Mouse (Mus musculus): ENCODE measurements at regions not wholly inside any gene's neighbourhood (a gene's known extent, or its start where the extent isn't known, plus 50 kb on each side); places are given as distances from the start of the nearest gene placed in this dataset.

GRCm38 (mm10) chr9:116511450-116511849 is 336.3 kb upstream of the Tgfbr2 start:
- ATAC-seq (replicated peaks; ENCODE audit: insufficient number of reproducible peaks, low FRiP score, low TSS enrichment, poor library complexity, severe bottlenecking) = no peak

GRCm38 (mm10) chr9:116507756-116508155 is 332.6 kb upstream of the Tgfbr2 start:
- ATAC-seq (replicated peaks; ENCODE audit: insufficient number of reproducible peaks, low FRiP score, low TSS enrichment, poor library complexity, severe bottlenecking) = no peak

DNA sequence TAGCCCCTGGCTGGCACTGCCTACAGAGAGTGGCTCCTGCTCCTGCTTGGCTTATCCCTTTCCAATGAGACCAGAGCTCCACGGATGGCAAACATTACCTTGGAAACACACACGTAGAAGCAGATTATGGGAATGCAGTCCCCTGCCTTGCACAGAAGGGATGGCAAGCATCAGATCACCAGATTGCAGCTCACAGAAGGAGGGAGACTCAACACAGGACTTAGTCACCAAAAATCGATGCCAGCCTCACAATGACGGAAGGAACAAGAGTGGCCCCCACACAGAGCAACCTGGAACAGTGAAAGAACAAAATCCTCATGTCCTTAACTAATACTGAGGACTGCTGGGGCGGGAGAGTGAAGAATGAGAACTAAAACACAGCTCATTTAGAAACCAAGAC is 327.7 kb upstream of the Tgfbr2 start:
- no peak for ATAC-seq (replicated peaks; ENCODE audit: insufficient number of reproducible peaks, low FRiP score, low TSS enrichment, poor library complexity, severe bottlenecking)

DNA sequence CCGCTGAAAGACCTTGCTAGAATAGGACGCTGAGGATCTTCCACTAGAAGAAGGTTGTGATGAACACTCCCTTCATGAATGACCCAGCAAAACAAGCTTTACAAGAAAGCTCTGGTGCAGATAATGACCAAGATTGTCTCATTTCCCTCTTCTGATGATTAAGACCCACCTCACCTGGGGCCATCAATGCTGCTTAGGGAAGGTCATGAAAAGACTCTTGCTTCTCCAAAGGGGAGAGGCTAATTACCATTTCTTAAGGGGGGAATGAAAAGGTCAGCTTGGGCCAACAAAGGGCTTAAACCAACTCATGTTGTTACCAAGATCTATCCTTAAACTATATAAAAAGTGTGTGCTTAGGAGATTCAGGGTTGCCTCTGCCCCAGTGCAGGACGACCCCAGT is 325.8 kb upstream of the Tgfbr2 start:
- ATAC-seq (replicated peaks; ENCODE audit: insufficient number of reproducible peaks, low FRiP score, low TSS enrichment, poor library complexity, severe bottlenecking) = no peak

GRCm38 (mm10) chr9:116491227-116491626 is 316.1 kb upstream of the Tgfbr2 start:
- no peak for ATAC-seq (replicated peaks; ENCODE audit: insufficient number of reproducible peaks, low FRiP score, low TSS enrichment, poor library complexity, severe bottlenecking)

- ATAC-seq (replicated peaks; ENCODE audit: insufficient number of reproducible peaks, low FRiP score, low TSS enrichment, poor library complexity, severe bottlenecking) = no peak
These were observed 314.6 kb upstream of the Tgfbr2 start for GRCm38 (mm10) chr9:116489787-116490186.

- ATAC-seq (replicated peaks; ENCODE audit: insufficient number of reproducible peaks, low FRiP score, low TSS enrichment, poor library complexity, severe bottlenecking) = no peak
These were observed 314.1 kb upstream of the Tgfbr2 start for GRCm38 (mm10) chr9:116489273-116489672.

DNA sequence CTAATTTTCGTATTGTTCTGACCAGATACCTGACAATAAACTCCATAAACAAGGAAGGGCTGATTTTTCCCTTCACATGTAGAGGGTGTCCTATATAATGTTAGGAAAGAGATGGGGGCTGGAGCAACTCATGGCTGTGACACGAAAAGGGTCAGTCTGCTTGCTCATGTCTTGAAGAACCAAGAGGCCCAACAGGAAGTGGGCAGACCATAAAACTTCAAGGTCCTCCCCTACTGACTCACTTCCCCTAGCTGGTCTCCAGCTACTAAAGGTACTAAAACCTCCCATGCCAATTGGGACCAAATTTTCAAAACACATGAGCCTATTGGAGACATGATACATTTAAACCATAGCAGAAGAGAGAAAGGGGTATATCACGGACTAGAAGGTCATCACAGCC is 302.1 kb upstream of the Tgfbr2 start:
- ATAC-seq (replicated peaks; ENCODE audit: insufficient number of reproducible peaks, low FRiP score, low TSS enrichment, poor library complexity, severe bottlenecking) = no peak

DNA sequence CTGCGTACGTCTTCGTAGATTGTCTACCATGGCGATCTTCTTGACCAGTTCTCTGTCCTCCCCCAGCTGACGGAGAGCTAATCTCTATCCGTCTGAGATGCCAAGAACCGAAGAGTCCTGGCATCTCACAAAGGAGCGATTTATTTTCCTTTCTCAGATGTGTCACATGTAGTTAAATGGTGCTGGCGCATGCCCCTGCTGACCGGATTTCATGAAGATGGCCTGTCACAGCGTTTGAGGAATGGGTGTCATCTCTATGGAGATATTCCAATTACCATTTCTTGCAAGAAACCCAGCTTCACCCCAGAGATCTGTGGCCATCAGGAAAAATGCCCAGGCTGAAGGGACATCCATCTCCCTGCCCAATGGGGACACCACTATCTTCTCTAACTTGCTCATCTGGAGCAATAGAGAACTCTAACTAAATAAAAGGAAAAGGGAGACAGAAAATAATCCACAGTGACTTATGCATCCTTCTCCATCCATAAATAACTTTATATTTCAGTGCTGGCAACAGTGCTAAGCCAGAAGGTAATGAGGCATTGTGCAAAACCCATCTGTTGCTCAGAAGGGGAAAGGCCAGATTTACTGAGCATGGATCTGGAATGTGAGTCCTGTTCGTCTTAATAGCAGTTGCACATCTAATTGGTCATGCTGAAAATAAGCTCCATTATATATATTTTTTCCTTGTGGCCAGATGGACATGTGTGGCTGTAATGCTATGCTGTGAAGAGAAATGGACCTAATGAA is 300.2 kb upstream of the Tgfbr2 start:
- ATAC-seq (replicated peaks; ENCODE audit: insufficient number of reproducible peaks, low FRiP score, low TSS enrichment, poor library complexity, severe bottlenecking) = no peak

- no peak for ATAC-seq (replicated peaks; ENCODE audit: insufficient number of reproducible peaks, low FRiP score, low TSS enrichment, poor library complexity, severe bottlenecking)
These were observed 297.7 kb upstream of the Tgfbr2 start for GRCm38 (mm10) chr9:116472855-116473254.

- no peak for ATAC-seq (replicated peaks; ENCODE audit: insufficient number of reproducible peaks, low FRiP score, low TSS enrichment, poor library complexity, severe bottlenecking)
These were observed 293.6 kb upstream of the Tgfbr2 start for GRCm38 (mm10) chr9:116468569-116469250.

GRCm38 (mm10) chr9:116466336-116466735 is 291.2 kb upstream of the Tgfbr2 start:
- ATAC-seq (replicated peaks; ENCODE audit: insufficient number of reproducible peaks, low FRiP score, low TSS enrichment, poor library complexity, severe bottlenecking) = no peak

GRCm38 (mm10) chr9:116464626-116465025 is 289.5 kb upstream of the Tgfbr2 start:
- no peak for ATAC-seq (replicated peaks; ENCODE audit: insufficient number of reproducible peaks, low FRiP score, low TSS enrichment, poor library complexity, severe bottlenecking)

- no peak for ATAC-seq (replicated peaks; ENCODE audit: insufficient number of reproducible peaks, low FRiP score, low TSS enrichment, poor library complexity, severe bottlenecking)
These were observed 287.1 kb upstream of the Tgfbr2 start for GRCm38 (mm10) chr9:116462232-116462631.

- no peak for ATAC-seq (replicated peaks; ENCODE audit: insufficient number of reproducible peaks, low FRiP score, low TSS enrichment, poor library complexity, severe bottlenecking)
These were observed 284.9 kb upstream of the Tgfbr2 start for GRCm38 (mm10) chr9:116460022-116460421.

GRCm38 (mm10) chr9:116452050-116452449 is 276.9 kb upstream of the Tgfbr2 start:
- ATAC-seq (replicated peaks; ENCODE audit: insufficient number of reproducible peaks, low FRiP score, low TSS enrichment, poor library complexity, severe bottlenecking) = no peak

GRCm38 (mm10) chr9:116450829-116451228 is 275.7 kb upstream of the Tgfbr2 start:
- no peak for ATAC-seq (replicated peaks; ENCODE audit: insufficient number of reproducible peaks, low FRiP score, low TSS enrichment, poor library complexity, severe bottlenecking)

GRCm38 (mm10) chr9:116447734-116448133 is 272.6 kb upstream of the Tgfbr2 start:
- no peak for ATAC-seq (replicated peaks; ENCODE audit: insufficient number of reproducible peaks, low FRiP score, low TSS enrichment, poor library complexity, severe bottlenecking)

- ATAC-seq (replicated peaks; ENCODE audit: insufficient number of reproducible peaks, low FRiP score, low TSS enrichment, poor library complexity, severe bottlenecking) = no peak
These were observed 263.4 kb upstream of the Tgfbr2 start for GRCm38 (mm10) chr9:116438580-116438979.

DNA sequence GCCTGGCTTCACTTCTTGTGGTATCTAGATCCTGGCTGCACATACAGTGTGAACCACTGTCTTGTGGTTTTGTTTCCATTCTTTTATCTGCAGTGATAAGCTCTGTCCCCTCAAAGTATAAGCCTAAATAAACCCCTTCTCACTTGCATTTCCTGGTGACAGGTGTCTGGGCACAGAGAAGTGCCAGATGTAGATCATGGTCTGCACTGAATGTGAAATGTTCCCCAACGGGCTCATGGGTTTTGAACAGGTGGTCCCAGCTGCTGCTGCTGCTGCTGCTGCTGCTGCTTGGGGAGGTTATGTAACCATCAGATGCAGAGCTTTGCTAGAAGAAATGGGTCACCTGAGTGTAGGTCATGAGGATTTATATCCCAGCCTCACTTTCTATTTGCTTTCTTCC is 259.3 kb upstream of the Tgfbr2 start:
- no peak for ATAC-seq (replicated peaks; ENCODE audit: insufficient number of reproducible peaks, low FRiP score, low TSS enrichment, poor library complexity, severe bottlenecking)
